Mouse (Mus musculus): Measurements from ENCODE around the gene Dbf4. TPM values are rescaled to one million over a fixed set of nuclear protein-coding genes. Genes with fewer than 3 reads are reported as not detected.

The Dbf4 gene
- polyA plus RNA-seq, 1 experiment: 1.5 TPM

DNA sequence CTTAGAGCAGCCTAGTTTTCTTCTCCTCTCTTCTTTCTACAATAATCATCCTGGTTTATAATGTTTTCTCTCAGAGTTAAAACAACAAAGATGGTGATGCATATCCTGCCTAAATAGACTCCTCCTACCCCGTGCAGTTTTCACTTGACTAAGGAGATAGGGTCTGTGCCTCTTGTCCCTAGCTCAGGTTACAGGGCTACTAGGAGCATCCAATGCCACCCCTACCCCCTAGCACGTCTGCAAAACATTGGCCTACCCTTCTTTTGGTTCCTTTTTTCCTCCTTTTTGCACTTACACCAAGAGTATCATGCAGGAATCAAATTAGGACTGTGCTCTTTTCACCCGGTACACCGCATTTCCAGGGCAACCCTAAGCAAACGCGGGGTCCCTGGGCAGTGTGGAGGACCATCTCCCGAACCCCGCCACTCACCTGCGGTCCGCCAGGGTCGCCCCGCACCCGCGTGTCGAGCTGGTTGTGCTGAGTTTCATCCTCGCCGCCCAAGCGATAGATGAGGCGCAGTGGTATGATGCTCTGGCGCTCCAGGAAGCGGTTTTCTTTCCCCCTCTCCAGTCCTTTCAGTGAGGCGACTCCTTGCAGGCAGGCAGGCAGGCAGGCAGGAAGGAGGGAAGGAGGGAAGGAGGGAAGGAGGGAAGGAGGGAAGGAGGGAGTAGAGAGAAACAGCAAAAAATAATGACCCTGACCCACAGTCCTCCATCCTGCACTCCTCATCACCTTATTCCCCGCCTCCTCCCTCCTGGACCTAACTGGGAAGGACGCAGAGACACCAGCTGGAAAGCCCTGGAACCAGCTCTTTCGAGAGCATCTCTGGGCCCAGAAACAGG, 55.5 kb downstream of the Dbf4 start:
- DNase-seq (ENCODE audit: low read depth): no peak

DNA sequence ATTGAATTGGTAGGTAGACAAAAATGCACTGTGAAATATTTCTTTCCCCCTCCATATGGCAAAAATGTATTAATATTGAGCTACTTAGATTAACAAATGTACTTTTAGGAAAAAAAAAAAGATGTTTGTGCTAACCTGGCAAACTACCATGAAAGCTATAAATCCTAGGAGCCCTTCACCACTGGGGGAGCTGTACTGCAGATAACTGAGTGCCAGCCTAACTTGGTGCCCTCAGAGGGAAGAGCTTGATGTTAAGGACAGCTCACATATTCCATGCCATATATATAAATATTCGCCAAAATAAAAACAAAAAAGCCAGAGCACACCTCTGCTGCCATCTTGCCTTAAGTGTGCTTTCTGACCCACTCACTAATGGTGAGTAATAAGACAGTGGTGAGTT, 60.2 kb downstream of the Dbf4 start:
- DNase-seq (ENCODE audit: low read depth): no peak

DNA sequence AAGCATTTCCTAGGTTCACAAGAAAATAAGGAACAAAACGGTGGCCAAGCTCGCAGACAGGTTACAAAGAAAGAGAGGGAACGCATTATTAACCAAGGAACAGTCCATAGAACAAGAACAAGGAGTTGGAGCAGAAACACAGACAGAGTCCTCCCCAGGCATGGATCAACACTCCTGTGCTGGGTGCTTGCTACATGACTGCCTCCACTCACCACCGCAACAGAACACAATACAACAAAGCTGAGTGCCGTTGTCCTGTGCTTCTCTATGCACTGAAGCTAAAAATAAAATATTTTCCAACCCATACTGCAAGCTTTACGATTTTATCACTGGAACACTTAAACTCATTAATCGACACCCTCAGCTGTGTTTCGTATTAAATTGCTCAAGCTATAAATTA, 64.8 kb downstream of the Dbf4 start:
- no peak for DNase-seq (ENCODE audit: low read depth)

DNA sequence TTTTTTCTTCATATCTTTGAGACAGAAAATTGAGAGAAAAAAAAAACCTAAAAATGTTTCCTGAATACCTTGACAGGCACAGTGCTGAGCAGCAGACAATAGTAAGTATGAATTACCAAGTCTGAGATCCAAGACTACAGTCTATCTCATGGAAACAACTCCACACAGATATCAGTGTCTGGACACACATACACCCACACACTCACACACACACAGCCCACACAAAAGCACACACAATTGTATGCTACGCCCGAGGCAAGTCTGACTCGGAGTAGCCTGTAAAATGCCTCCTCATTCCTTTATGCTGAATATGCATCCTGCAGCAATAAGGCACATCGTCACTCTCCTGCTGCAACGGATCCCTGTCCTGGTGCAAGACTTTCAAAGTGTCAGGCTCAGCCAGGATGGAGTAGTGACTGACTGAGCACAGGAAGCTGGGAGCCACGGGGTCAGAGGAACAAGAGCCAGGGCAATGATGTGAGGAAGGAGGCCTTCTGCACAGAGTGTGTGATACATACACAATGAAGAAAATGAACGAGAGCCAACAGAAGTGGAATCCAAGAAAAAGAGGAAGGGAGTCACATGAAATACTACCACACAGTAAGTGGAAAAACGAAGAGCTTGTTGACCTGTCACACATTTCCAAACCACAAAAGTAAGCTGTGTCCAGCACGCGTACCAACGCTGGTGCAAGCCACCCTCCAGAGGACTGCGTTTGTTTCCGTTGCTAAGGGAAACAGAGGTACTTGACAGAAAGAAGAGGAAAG, 65.4 kb downstream of the Dbf4 start:
- DNase-seq (ENCODE audit: low read depth): no peak

DNA sequence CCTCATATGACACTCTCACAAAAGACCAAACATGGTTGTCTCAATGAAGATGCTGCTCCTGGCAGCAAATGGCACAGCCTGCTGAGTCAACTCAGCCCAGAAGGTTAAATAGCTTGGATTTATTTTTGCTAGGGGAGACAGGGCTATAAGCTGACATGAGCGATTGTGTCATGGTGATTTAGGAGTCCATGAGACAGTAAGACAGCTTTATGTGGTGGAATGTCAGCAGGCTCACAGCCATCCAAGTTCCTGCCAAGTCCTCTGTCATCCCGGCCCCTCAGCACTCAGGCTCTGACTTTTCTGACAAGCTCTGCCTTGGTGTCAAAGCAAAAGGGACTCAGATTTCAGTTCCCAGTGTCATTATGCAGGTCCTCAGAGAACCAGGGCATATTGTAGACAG, 66.2 kb downstream of the Dbf4 start:
- DNase-seq (ENCODE audit: low read depth): peak; percentile 58

DNA sequence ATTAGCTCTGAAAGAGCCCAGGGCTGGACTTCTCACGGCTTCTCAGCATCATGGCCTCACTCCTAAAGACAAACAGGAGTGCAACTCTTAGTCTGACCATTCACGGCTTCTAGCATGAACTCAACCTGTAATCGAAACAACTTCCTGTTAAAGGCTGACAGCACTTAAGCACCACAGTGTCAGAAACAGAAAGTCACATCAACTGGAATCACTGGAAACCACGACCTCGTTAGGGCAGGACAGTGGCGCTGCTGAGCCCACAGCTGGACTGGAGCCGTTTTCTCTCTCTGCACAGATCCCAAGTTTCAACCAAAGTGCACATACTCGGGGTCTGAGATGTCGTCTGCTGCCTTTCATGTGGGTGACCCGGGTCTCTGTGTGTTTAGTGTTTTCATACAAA, 73.0 kb downstream of the Dbf4 start:
- no peak for DNase-seq (ENCODE audit: low read depth)

Other genes starting within 250 kb of the Dbf4 start
- gene Adam22, start 54.6 kb downstream of the Dbf4 start, polyA plus RNA-seq (2012; rRNA removed): 0.85 and 0.90 TPM in 2 replicates
- gene Slc25a40, start 134 bp upstream of the Dbf4 start, polyA plus RNA-seq (2012; rRNA removed): 2.8 and 3.2 TPM in 2 replicates
- gene Rundc3b, start 200.2 kb upstream of the Dbf4 start, polyA plus RNA-seq (2012; rRNA removed): 0.30 and 0.32 TPM in 2 replicates
- gene Abcb1a, start 237.4 kb upstream of the Dbf4 start, polyA plus RNA-seq (2012; rRNA removed): 5.2 and 5.8 TPM in 2 replicates

Data from gonadal fat pad, adult 2 months (tissue).